Mouse (Mus musculus): Measurements from ENCODE around the gene Wwc2.

DNA sequence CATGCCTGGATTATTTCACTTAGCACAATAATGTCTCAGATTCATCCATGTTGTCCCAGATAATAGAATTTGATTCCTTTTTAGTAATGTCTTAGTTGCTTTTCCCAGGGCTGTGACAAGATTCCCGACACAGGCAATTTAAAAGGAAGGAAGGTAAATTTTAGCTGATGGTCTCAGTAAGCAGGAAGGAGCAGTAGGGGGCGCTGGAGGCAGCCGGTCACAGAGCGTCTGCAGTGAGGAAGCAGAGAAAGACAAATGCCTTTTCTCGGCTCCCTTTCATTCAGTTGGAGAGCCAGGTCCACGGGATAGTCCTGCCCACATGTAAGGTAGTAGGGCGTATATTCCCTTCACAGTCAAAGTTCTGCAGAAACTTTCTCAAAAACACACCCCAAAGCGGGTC lies 32.5 kb upstream of the Wwc2 start:
- TF ChIP-seq EP300 (IDR thresholded peaks at IDR 0.05; ENCODE audit: low read depth) (no peak), CTCF (IDR thresholded peaks at IDR 0.05; ENCODE audit: low read depth) (no peak)
